Mouse (Mus musculus) cortical plate, adult 2 months (tissue): ENCODE data around the gene Abhd17c.

Experiments
- CTCF ChIP-seq: fragments of 200-500 bp; IDR thresholded peaks from 2 replicates; pipeline ENCODE4 v1.5.1; 2011; ENCODE audit warnings: mild to moderate bottlenecking, control low read depth, low read length; ENCODE audit not compliant: insufficient read depth; ENCODE audit errors: extremely low read depth
- POLR2A ChIP-seq: fragments of 200-500 bp; IDR thresholded peaks from 2 replicates; pipeline ENCODE4 v1.6.1; 2011; ENCODE audit warnings: mild to moderate bottlenecking, low read length, control low read depth; ENCODE audit not compliant: insufficient read depth; ENCODE audit errors: extremely low read depth

- TF ChIP-seq POLR2A (no peak), CTCF (no peak)
Measured at GRCm38 (mm10) chr7:84142736-84143473, 8.8 kb downstream of the Abhd17c start.
